Mouse (Mus musculus) neural tube, embryonic 10.5 days (tissue): ENCODE results near the gene Gm136.
A peak's percentile ranks its signal among the peaks of the same experiment; 100 is the strongest.

Source experiments
- DNase-seq: peaks from one replicate; pipeline ENCODE4 v3.0.0-alpha.2; 2017; ENCODE audit warnings: low spot score; ENCODE audit errors: extremely low spot score

Gene Gm136

GRCm38 (mm10) chr4:34715062-34715461 lies 41.0 kb downstream of the Gm136 start:
- no peak for DNase-seq

DNA sequence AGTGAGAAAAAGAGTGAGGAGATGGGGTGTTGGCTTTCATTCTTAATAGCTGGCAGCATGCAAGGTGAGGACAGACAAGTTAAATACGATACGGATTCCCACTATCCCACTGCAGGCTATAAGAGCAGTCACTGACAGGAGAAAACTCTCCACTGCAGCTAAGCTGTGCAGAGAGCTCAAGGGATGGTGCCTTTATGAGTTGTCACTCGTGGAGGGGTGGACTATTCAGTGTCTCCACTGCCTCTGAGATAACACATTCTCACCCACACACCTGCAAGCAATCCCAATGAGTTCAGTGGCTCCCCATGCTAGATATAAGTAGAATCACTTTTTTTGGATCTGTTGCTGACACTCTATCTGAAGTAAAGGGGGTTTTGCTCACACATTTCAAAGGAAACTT lies 47.9 kb downstream of the Gm136 start:
- no peak for DNase-seq

DNA sequence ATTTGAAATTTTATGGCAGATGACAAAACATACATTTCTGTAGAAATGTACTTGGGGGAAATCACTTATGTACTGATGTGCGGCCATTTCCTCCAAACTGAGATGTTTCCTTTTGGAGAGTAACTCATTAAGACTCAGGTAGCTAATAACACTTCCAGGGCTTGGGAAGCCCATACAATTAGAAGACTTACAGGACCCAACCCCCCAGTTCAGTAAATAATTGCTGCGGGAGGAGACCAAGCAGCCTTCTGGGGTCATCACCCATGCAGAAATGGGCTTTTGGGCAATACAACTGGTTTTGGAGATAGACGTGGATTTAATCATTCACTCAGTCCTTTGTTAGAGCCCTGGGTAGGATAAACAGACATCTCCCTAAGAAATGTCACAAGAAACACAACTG lies 48.8 kb downstream of the Gm136 start:
- no peak for DNase-seq

DNA sequence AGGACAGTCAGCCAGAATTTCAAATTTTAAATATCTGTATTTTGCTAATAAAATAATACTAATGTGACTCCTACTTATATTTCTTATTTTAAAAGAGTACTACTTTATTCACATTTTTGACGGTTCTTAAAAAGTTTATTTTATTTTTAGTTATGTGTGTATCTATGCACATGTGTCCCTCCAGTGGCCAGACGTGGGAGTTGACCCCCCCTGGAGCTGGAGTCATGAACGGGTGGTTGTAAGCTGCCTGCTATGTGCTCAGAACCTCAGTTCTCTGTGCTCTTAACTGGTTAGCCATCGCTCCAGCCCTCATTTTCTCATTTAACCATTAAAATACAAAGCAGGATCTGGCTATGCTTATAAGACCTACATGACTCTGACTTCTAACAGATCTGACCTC lies 53.0 kb downstream of the Gm136 start:
- DNase-seq: no peak

DNA sequence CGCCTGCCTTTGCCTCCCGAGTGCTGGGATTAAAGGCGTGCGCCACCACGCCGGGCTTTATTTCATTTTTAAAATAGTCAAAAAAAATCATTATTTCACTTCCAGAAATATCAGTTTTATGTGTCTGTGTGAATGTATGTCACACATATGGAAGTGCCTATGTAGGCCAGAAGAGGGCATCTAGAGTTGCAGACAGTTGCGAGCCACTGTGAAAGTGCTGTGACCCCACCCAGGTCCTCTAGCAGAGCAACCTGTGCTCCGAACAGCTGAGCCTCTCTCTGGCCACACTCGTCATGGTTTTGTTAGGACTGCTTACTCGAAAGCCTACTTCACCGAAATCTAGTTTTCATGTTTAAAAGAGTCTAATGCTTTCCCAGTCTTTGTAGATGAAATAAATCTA lies 53.8 kb downstream of the Gm136 start:
- DNase-seq: no peak

DNA sequence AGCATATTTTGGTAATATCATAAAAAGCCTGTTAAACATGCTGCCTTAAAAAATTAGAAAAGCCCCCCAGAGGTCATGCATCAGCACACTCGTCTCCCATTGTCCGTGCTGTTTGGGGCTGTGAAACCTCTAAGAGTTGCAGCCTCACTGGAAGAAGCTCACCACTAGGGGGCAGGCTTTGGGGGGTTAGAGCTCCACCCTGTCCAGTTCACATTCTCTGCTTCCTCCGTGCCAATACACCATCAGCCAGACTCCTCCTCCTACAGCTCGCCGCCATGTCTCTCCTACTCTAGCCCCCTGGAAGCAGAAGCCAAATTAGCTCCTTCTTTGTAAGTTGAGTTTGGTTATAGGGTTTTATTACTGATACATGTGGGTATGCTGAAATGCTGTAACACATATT lies 54.5 kb downstream of the Gm136 start:
- peak; percentile 65 for DNase-seq
